Mouse (Mus musculus) G1E (cell line): ENCODE data around the gene Gm49358. TPM values are rescaled to one million over a fixed set of nuclear protein-coding genes. Genes with fewer than 3 reads are reported as not detected.

Source experiments
- ATAC-seq: 2 replicates; pipeline ENCODE4 v1.8.0; 2016; ENCODE audit warnings: mild to moderate bottlenecking; ENCODE audit not compliant: insufficient number of reproducible peaks, poor library complexity, low FRiP score, severe bottlenecking; ENCODE audit errors: extremely low read depth
- DNase-seq: peaks from one replicate; pipeline ENCODE4 v3.0.0; 2012; ENCODE audit warnings: low spot score
- H3K27me3 ChIP-seq: 2 replicates; pipeline ENCODE4 v1.6.1; 2012; ENCODE audit warnings: mild to moderate bottlenecking, low read length, inconsistent platforms; ENCODE audit not compliant: insufficient read depth
- H3K36me3 ChIP-seq: replicated peaks from 2 replicates; pipeline ENCODE3; 2012; ENCODE audit warnings: mild to moderate bottlenecking, inconsistent platforms
- H3K4me1 ChIP-seq: 2 replicates; pipeline ENCODE4 v1.6.1; 2012; ENCODE audit warnings: low read depth, low read length, inconsistent platforms, mixed read lengths; ENCODE audit not compliant: insufficient read depth
- H3K4me3 ChIP-seq: 2 replicates; pipeline ENCODE4 v1.5.1; 2012; ENCODE audit warnings: low read depth, mild to moderate bottlenecking, inconsistent platforms, low read length, moderate library complexity, mixed read lengths
- H3K9me3 ChIP-seq: replicated peaks from 2 replicates; pipeline ENCODE4 v1.6.1; 2012; ENCODE audit warnings: inconsistent platforms
- CTCF ChIP-seq: IDR thresholded peaks from 2 replicates; pipeline ENCODE4 v1.5.1; 2012; ENCODE audit warnings: low read depth, low read length, inconsistent platforms, mixed read lengths
- GATA1 ChIP-seq: IDR thresholded peaks from 2 replicates; pipeline ENCODE4 v1.6.1; 2012; ENCODE audit warnings: borderline replicate concordance, low read length, inconsistent platforms, mixed read lengths
- GATA2 ChIP-seq: IDR thresholded peaks from 2 replicates; pipeline ENCODE4 v1.6.1; 2012; ENCODE audit warnings: low read depth, low read length, inconsistent platforms, borderline replicate concordance
- POLR2AphosphoS5 ChIP-seq: IDR thresholded peaks from 2 replicates; pipeline ENCODE4 v1.6.1; 2012; ENCODE audit warnings: low read depth, low read length, inconsistent platforms; ENCODE audit not compliant: insufficient replicate concordance
- TAL1 ChIP-seq: conservative IDR thresholded peaks from 2 replicates; pipeline ENCODE4 v1.6.1; 2012; ENCODE audit warnings: low read depth, low read length, inconsistent platforms, mixed read lengths
- polyA plus RNA-seq: library from polyadenylated mRNA; stranded (reverse); fragments of >175 nt; gene quantifications from 2 replicates; pipeline ENCODE4 v1.2.3, GENCODE M21; 2012
- total RNA-seq, 2 experiments: library from RNA; stranded (forward) in 1 of 2; stranded (reverse) in 1 of 2; fragments of 200-1000 nt in 1 of 2; fragments of >200 nt in 1 of 2; fragmentation: Nextera tagmentation in 1 of 2; gene quantifications; 2 replicates each; pipeline ENCODE4 v1.2.3; 2014 to 2017

Gm49358 gene
- total and polyA plus RNA-seq, 3 experiments = not detected

- H3K4me3 ChIP-seq = no peak overlapping the region
- H3K4me1 ChIP-seq = peaks cover 54% of the 10 kb centered on the region
- ATAC-seq (no peak), DNase-seq (no peak)
- H3K9me3 ChIP-seq = no peaks in the 10 kb centered on the region
- H3K27me3 ChIP-seq = no peaks in the 10 kb centered on the region
- H3K36me3 ChIP-seq = no peaks in the 10 kb centered on the region
- TF ChIP-seq GATA1 (no peak), CTCF (no peak), POLR2AphosphoS5 (no peak), GATA2 (no peak), TAL1 (no peak)
Measured at GRCm38 (mm10) chr10:86776281-86776680, 12.5 kb downstream of the Gm49358 start.

GRCm38 (mm10) chr10:86777614-86778319, 14.0 kb downstream of the Gm49358 start:
- DNase-seq = no peak
- Histone ChIP-seq H3K4me1 (peaks cover 56% of the 10 kb centered on the region), H3K4me3 (peak overlapping the region; percentile 92), H3K27me3 (no peaks in the 10 kb centered on the region), H3K9me3 (no peaks in the 10 kb centered on the region), H3K36me3 (peaks cover 7% of the 10 kb centered on the region)
- TF ChIP-seq CTCF = no peak
- TF ChIP-seq GATA1 = no peak
- TF ChIP-seq GATA2 = no peak
- TF ChIP-seq TAL1 = no peak
- TF ChIP-seq POLR2AphosphoS5 = no peak
- ATAC-seq = no peak

DNA sequence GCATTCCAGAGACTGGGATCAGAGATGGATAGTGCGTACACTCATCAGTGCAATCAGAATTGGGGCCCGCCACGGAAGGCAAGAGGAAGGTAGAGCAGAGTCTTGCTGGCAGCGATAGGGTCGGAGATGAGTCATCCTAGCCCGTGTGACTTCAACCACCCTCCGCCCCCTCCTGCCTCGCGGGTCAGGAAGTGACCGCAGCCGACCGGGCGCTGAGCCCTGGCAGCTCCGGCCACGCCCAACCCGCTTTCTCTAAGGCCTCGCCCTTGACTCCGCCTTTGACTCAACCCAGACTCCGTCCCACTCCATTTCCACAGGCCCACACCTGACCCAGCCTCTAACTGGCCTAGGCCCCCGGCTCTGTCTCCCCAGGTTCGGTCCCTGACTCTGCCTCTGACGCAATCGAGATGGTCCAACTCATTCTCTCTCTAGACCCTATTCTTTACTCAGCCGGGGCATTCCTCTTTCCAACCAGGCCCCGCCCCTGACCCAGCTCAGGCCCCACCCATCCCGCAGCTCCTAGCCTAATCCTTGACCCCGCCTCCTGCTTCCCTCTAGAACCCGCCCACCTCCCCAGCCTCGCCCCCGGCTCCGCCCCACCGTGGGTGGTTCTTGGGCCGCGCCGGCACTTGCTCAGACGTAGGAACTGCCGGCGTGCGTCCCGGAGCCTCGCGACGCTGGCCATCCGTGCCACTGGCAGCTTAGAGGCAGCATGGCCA, 14.8 kb downstream of the Gm49358 start, which contains the start of gene Nt5dc3:
Gene Nt5dc3 (plus strand): TSS at position 608 of the 719 bp plus-strand sequence.
- TF ChIP-seq TAL1 (no peak), CTCF (no peak), POLR2AphosphoS5 (no peak), GATA1 (no peak), GATA2 (no peak)
- H3K27me3 ChIP-seq = no peaks in the 10 kb centered on the region
- H3K4me3 ChIP-seq = peak within 1 kb of the TSS; percentile 92
- H3K36me3 ChIP-seq = peaks cover 10% of the 10 kb centered on the region
- ATAC-seq = peak; percentile 86
- peaks cover 53% of the 10 kb centered on the region for H3K4me1 ChIP-seq
- DNase-seq = peak; percentile 85
- H3K9me3 ChIP-seq = no peaks in the 10 kb centered on the region

- ATAC-seq (no peak), DNase-seq (peak; percentile 20)
- peak overlapping the region; percentile 92 for H3K4me3 ChIP-seq
- peaks cover 12% of the 10 kb centered on the region for H3K36me3 ChIP-seq
- no peaks in the 10 kb centered on the region for H3K9me3 ChIP-seq
- TF ChIP-seq GATA2 (no peak), POLR2AphosphoS5 (no peak), GATA1 (no peak), TAL1 (no peak), CTCF (no peak)
- H3K4me1 ChIP-seq = peaks cover 54% of the 10 kb centered on the region
- no peaks in the 10 kb centered on the region for H3K27me3 ChIP-seq
Measured at GRCm38 (mm10) chr10:86779117-86779755, 15.5 kb downstream of the Gm49358 start.

GRCm38 (mm10) chr10:86779816-86780500, 16.2 kb downstream of the Gm49358 start:
- Histone ChIP-seq H3K4me1 (peaks cover 61% of the 10 kb centered on the region), H3K9me3 (no peaks in the 10 kb centered on the region), H3K27me3 (no peaks in the 10 kb centered on the region), H3K4me3 (peak overlapping the region; percentile 92), H3K36me3 (peaks cover 17% of the 10 kb centered on the region)
- ATAC-seq (no peak), DNase-seq (peak; percentile 13)
- TF ChIP-seq GATA2 (no peak), POLR2AphosphoS5 (no peak), TAL1 (no peak), CTCF (no peak), GATA1 (no peak)

DNA sequence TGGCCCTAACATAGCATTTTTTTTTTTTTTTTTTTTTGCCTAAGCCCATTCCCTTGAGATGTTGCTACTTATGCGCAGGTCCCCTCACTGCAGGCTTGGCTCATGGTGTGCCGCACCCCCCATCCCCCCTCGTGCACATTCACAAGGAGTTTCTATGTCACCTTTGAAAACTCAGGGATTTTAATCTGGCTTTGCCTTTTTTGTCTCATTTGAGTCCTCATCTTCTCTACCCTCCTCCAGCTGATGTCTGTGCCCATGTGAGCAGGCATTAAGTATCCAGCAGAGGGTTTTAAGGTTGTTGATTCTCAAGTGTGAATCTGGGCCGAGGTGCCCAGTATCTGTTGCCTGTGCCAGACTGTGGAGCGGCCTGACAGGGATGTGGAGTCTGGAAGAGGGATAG, 17.9 kb downstream of the Gm49358 start:
- ATAC-seq (no peak), DNase-seq (no peak)
- H3K9me3 ChIP-seq = no peaks in the 10 kb centered on the region
- peaks cover 19% of the 10 kb centered on the region for H3K36me3 ChIP-seq
- peaks cover 68% of the 10 kb centered on the region for H3K4me1 ChIP-seq
- H3K27me3 ChIP-seq = no peaks in the 10 kb centered on the region
- no peak overlapping the region; the same call in 1 of the 2 replicates for H3K4me3 ChIP-seq
- no peak for TF ChIP-seq GATA1
- TF ChIP-seq TAL1 = no peak
- TF ChIP-seq POLR2AphosphoS5 = no peak
- TF ChIP-seq CTCF = no peak
- TF ChIP-seq GATA2 = no peak
